Mouse (Mus musculus) embryonic fibroblast, embryonic 13.5 days (primary cell): Measurements from ENCODE around the gene Mast3. TPM values are rescaled to one million over a fixed set of nuclear protein-coding genes. Genes with fewer than 3 reads are reported as not detected.

ENCODE experiments used
- H3K27ac ChIP-seq: 2 replicates; pipeline ENCODE4 v1.5.1; 2012; ENCODE audit warnings: low read length, control low read depth, inconsistent platforms; ENCODE audit not compliant: insufficient read depth
- H3K4me1 ChIP-seq: 2 replicates; pipeline ENCODE4 v1.6.1; 2011; ENCODE audit warnings: low read length; ENCODE audit not compliant: control insufficient read depth, insufficient read depth
- H3K4me3 ChIP-seq: 2 replicates; pipeline ENCODE4 v1.5.1; 2011; ENCODE audit warnings: mild to moderate bottlenecking, control low read depth, low read length; ENCODE audit not compliant: insufficient read depth
- CTCF ChIP-seq: IDR thresholded peaks from 2 replicates; pipeline ENCODE4 v1.5.1; 2011; ENCODE audit warnings: mild to moderate bottlenecking, control low read depth, low read length, moderate library complexity, borderline replicate concordance; ENCODE audit not compliant: insufficient read depth
- POLR2A ChIP-seq: IDR thresholded peaks from 2 replicates; pipeline ENCODE4 v1.6.1; 2011; ENCODE audit warnings: low read depth, mild to moderate bottlenecking, control low read depth, low read length, moderate library complexity
- polyA plus RNA-seq: library from polyadenylated mRNA; stranded (reverse); fragments of >200 nt; gene quantifications from 2 replicates; pipeline ENCODE4 v1.2.4, GENCODE M21; 2011; ENCODE audit warnings: low read depth; ENCODE audit not compliant: missing spikeins, insufficient read length

The Mast3 gene
- polyA plus RNA-seq, 1 experiment = 13.1 TPM

DNA sequence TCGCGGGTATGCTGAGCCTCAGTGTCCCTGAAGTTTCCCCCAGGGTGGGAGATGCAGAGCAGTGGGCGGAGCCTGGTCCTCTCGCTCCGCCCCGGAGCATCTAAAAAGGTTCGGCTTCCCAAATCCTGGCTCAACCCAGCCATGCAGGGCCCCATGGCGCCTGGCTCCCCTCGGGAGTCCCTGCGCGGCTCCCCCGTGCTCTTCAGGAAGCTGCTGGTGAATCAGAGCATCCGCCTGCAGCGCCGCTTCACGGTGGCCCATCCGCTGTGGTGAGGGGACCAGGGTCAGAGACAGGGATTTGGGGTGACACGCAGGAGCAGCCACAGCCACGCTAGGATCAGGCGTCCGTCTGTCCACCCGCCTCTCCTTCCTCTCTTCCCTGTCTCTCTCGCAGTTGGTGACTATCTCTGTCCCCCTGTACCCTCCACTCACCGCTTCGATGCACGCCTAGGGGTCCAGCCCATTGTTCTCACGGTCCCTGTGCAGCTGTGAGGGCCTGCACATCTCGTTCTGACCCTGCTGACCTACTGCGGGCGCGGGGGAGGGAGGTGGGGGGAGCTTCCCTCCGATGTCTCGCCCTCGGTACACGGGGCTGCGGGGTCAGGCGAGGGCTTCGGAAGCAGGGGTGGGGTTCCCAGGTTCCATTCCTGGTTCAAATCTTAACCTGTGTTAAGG is 61.7 kb downstream of the Mast3 start:
- Histone ChIP-seq H3K4me3 (no peak overlapping the region), H3K27ac (no peak overlapping the region)
- TF ChIP-seq POLR2A (no peak), CTCF (no peak)

DNA sequence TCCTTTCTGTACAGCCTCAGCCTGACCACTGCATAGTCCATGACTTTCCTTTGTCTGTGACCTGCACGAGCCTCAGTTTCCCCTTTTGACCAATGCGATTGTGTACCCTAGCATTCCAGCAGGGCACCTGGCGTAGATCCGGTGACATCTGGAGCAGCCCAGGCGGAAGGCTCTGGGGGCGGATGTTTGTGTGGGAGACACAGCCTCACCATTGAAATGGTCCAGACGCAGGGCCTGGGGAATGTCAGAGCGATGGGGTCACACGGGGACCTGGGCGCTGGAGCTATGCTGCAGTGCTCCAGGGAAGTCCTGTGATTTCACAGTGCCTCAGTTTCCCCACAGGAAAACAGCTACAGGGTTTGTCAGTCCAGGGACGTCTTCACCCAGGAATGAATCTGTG is 62.7 kb downstream of the Mast3 start:
- no peak overlapping the region for H3K27ac ChIP-seq
- H3K4me1 ChIP-seq = no peaks in the 10 kb centered on the region
- TF ChIP-seq CTCF = no peak
- TF ChIP-seq POLR2A = no peak
- no peak overlapping the region for H3K4me3 ChIP-seq

More for the DNA sequence above, 61.7 kb downstream of the Mast3 start:
- H3K4me1 ChIP-seq = no peaks in the 10 kb centered on the region

DNA sequence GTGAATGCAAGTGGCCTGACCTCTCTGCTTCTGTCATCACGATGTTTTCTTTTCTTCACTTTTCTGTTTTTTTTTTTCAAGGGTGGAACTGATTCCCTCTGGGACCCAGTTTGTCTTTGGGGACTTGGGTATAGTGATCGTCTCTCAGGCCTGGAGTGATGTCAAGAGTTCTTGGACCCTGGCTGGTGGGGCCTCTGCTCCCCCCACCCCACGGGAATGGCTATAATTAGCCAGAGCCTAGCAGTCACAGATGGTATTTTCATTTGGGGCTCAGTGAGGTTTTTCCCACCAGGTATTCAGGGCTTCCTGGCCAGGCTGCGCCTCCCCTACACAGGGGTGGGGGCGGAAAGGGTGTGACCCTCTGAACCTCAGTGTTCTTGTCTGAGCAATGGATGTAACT is 63.2 kb downstream of the Mast3 start:
- Histone ChIP-seq H3K4me1 (no peaks in the 10 kb centered on the region), H3K27ac (no peak overlapping the region), H3K4me3 (no peak overlapping the region)
- TF ChIP-seq CTCF = no peak
- no peak for TF ChIP-seq POLR2A

DNA sequence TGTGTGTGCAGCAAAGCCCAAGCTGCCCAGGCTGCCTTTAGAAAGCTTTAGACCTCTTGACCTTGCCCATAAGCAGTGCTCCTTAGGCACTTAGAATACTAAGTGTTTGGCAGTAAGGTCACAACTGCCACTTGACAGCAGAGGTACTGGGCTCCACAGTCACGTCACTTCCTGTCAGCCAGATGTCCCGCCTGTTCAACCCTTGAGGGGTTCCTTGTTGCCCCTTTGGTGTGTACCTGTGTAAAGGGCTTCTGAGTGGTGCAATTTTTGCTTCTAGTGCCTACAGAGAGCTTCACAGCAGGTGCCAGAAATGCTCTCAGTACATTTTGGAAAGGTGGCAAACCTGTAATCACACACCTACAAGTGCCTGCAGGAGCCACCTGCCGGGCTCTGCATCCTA is 66.6 kb downstream of the Mast3 start:
- H3K4me3 ChIP-seq = no peak overlapping the region

DNA sequence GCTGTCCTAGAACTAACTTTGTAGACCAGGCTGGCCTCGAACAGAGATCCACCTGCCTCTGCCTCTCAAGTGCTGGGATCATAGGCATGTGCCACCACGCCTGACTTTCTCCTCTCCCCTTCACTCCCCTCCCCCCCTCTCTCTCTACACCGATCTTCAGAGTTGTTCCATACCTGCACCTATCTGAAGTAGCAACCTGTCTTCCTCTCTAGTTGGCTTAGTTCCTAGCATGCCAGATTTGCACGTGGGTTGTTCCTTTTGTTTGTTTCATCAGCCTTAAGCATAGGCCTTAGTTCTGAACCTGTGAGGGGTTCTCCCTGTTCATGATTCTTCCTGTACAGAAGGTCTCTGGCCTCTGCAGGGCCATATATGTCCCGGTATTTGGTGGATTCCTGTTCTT is 67.1 kb downstream of the Mast3 start:
- no peak overlapping the region for H3K4me3 ChIP-seq
- TF ChIP-seq CTCF (no peak), POLR2A (no peak)
- no peaks in the 10 kb centered on the region; the same call in 1 of the 2 replicates for H3K4me1 ChIP-seq
- no peak overlapping the region for H3K27ac ChIP-seq

More for the DNA sequence above, 66.6 kb downstream of the Mast3 start:
- Histone ChIP-seq H3K4me1 (no peaks in the 10 kb centered on the region; the same call in 1 of the 2 replicates), H3K27ac (no peak overlapping the region)
- TF ChIP-seq POLR2A (no peak), CTCF (no peak)

DNA sequence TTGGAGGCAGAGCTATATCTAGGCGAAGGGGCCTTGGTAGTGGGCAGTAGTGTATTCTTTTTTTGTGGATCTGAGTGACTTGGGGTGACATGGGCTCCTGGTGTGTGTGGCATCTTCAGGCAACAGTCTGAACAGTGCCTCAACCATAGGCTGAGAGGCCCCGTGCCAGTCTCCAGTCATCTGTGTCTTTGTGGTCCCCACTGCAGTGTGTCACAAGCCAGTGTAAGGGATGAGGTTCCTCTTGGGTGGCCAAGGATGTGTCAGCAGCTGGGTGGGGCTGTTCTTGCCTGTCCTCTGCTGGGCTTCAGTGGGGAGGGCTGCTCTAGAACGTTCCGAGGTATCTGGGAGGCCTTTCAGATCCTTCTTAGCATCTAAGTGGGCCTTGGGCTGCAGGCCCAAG is 73.9 kb downstream of the Mast3 start:
- Histone ChIP-seq H3K27ac (no peak overlapping the region), H3K4me3 (no peak overlapping the region), H3K4me1 (no peaks in the 10 kb centered on the region; the same call in 1 of the 2 replicates)
- TF ChIP-seq CTCF = no peak
- TF ChIP-seq POLR2A = no peak

DNA sequence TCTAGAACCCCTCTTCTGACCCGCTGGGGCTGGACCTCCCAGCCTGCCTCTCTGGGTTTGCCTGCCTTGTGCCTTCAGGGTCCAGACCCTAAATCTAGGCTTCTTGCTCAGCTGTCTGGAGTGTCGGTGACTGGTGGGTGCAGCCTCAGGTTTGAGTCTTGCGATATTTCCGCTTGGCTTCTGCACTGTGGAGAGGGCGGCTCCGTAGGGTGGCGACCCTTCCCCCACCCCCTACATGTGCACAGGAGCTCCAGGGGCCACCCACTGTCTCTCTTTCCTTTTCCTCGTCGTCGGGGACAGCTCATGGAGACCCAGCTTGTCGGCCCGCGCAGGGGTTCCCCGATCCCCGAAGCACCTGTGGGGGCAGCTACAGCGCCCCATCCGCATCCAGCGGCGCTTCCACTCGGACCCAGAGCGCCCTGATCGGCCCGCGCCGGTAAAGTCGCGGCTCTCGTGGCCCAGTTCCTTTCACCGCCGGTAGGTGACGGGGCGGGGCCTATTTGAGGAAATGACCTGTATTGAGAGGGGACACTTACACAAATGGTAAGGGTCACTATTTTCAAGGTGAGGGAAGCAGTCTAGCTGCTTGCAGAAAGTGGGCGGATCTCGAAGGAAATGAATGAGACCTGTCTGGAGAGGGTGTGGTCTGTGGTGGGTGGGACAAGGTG is 74.9 kb downstream of the Mast3 start:
- no peak overlapping the region for H3K4me3 ChIP-seq
- no peak for TF ChIP-seq CTCF
- no peak for TF ChIP-seq POLR2A

More for the DNA sequence above, 74.9 kb downstream of the Mast3 start:
- Histone ChIP-seq H3K27ac (no peak overlapping the region), H3K4me1 (no peaks in the 10 kb centered on the region; the same call in 1 of the 2 replicates)

Other genes starting within 250 kb of the Mast3 start
- 17.9 and 18.6 TPM in 2 replicates for gene Isyna1, start 210.7 kb downstream of the Mast3 start, polyA plus RNA-seq
- 44.7 and 50.7 TPM in 2 replicates for gene Ssbp4, start 196.2 kb downstream of the Mast3 start, polyA plus RNA-seq
- 0.46 TPM in 1 of 2 replicates, not detected in the other for gene Lrrc25, start 188.9 kb downstream of the Mast3 start, polyA plus RNA-seq
- gene Gdf15, start 172.6 kb downstream of the Mast3 start, polyA plus RNA-seq = 3.1 and 4.2 TPM in 2 replicates
- 53.7 and 54.3 TPM in 2 replicates for gene Pgpep1, start 144.7 kb downstream of the Mast3 start, polyA plus RNA-seq
- 54.9 and 60.2 TPM in 2 replicates for gene Lsm4, start 131.8 kb downstream of the Mast3 start, polyA plus RNA-seq
- 82.2 and 90.6 TPM in 2 replicates for gene Jund, start 106.1 kb downstream of the Mast3 start, polyA plus RNA-seq
- gene Iqcn, start 101.6 kb downstream of the Mast3 start, polyA plus RNA-seq = not detected in 2 replicates
- not detected in 2 replicates for gene Gm3336, start 86.5 kb downstream of the Mast3 start, polyA plus RNA-seq
- gene Pde4c, start 81.3 kb downstream of the Mast3 start, polyA plus RNA-seq = not detected in 2 replicates
- 8.6 and 10.2 TPM in 2 replicates for gene Rab3a, start 50.4 kb downstream of the Mast3 start, polyA plus RNA-seq
- 29.1 and 32.6 TPM in 2 replicates for gene Mpv17l2, start 44.1 kb downstream of the Mast3 start, polyA plus RNA-seq
- gene Pik3r2, start 28.3 kb downstream of the Mast3 start, polyA plus RNA-seq = 42.8 and 43.5 TPM in 2 replicates
- 1.1 TPM in 1 of 2 replicates, not detected in the other for gene Il12rb1, start 3.4 kb upstream of the Mast3 start, polyA plus RNA-seq
- 4.4 and 4.5 TPM in 2 replicates for gene Arrdc2, start 34.7 kb upstream of the Mast3 start, polyA plus RNA-seq
- gene Kcnn1, start 58.2 kb upstream of the Mast3 start, polyA plus RNA-seq = 1.7 and 2.7 TPM in 2 replicates
- gene Ccdc124, start 68.9 kb upstream of the Mast3 start, polyA plus RNA-seq = 31.1 and 32.3 TPM in 2 replicates
- 0.28 and 0.30 TPM in 2 replicates for gene Slc5a5, start 87.7 kb upstream of the Mast3 start, polyA plus RNA-seq
- 1,792 and 1,906 TPM in 2 replicates for gene Rpl18a, start 92.4 kb upstream of the Mast3 start, polyA plus RNA-seq
- 24.2 and 27.8 TPM in 2 replicates for gene Map1s, start 100.9 kb upstream of the Mast3 start, polyA plus RNA-seq